Mouse (Mus musculus): Measurements from ENCODE around the gene Cyp1a2. TPM values are rescaled to one million over a fixed set of nuclear protein-coding genes. Genes with fewer than 3 reads are reported as not detected.
A peak's percentile ranks its signal among the peaks of the same experiment; 100 is the strongest.

Cyp1a2 gene
- polyA plus RNA-seq, 1 experiment from 2014 or later: not detected

- peak overlapping the region; percentile 98 for H3K9ac ChIP-seq (replicated peaks)
- peak overlapping the region; percentile 98 for H3K4me2 ChIP-seq (replicated peaks)
- H3K27me3 ChIP-seq: 0 out of 2 replicates have a peak, but pooled peaks cover 6% of the 10 kb centered on the region
- H3K9me3 ChIP-seq: no peaks in the 10 kb centered on the region
- H3K4me1 ChIP-seq (replicated peaks): peaks cover 66% of the 10 kb centered on the region
- no peak overlapping the region for H3K27ac ChIP-seq
- no peak for ATAC-seq
- H3K36me3 ChIP-seq: peaks cover 15% of the 10 kb centered on the region
- 72% methylated on average over 9 of the region's 9 CpGs for WGBS
- peak overlapping the region; percentile 97 for H3K4me3 ChIP-seq (replicated peaks)
Observed at GRCm38 (mm10) chr9:57643169-57643855, 40.2 kb downstream of the Cyp1a2 start.

- 0 out of 2 replicates have a peak, but pooled peaks cover 3% of the 10 kb centered on the region for H3K27me3 ChIP-seq
- peak overlapping the region; percentile 8; the same call in 1 of the 2 replicates for H3K4me2 ChIP-seq (replicated peaks)
- peaks cover 80% of the 10 kb centered on the region for H3K4me1 ChIP-seq (replicated peaks)
- H3K9ac ChIP-seq (replicated peaks): no peak overlapping the region; the same call in 1 of the 2 replicates
- ATAC-seq: no peak
- no peaks in the 10 kb centered on the region for H3K9me3 ChIP-seq
- WGBS: 87% methylated on average over 13 of the region's 13 CpGs
- H3K27ac ChIP-seq: no peak overlapping the region
- peaks cover 15% of the 10 kb centered on the region for H3K36me3 ChIP-seq
- no peak overlapping the region for H3K4me3 ChIP-seq (replicated peaks)
Observed at GRCm38 (mm10) chr9:57641775-57642550, 41.5 kb downstream of the Cyp1a2 start.

GRCm38 (mm10) chr9:57641022-57641421 is 42.5 kb downstream of the Cyp1a2 start:
- Histone ChIP-seq H3K4me3 (replicated peaks) (no peak overlapping the region), H3K9ac (replicated peaks) (peak overlapping the region; percentile 44; the same call in 1 of the 2 replicates), H3K4me1 (replicated peaks) (peaks cover 81% of the 10 kb centered on the region), H3K4me2 (replicated peaks) (peak overlapping the region; percentile 38; the same call in 1 of the 2 replicates), H3K9me3 (no peaks in the 10 kb centered on the region), H3K36me3 (peaks cover 15% of the 10 kb centered on the region), H3K27ac (no peak overlapping the region), H3K27me3 (no peaks in the 10 kb centered on the region)
- no peak for ATAC-seq
- 60% methylated on average over 1 of the region's 1 CpGs for WGBS

GRCm38 (mm10) chr9:57640384-57640783 is 43.1 kb downstream of the Cyp1a2 start:
- H3K9ac ChIP-seq (replicated peaks): peak overlapping the region; percentile 44
- peak overlapping the region; percentile 13; the same call in 1 of the 2 replicates for H3K4me3 ChIP-seq (replicated peaks)
- H3K27me3 ChIP-seq: no peaks in the 10 kb centered on the region
- H3K36me3 ChIP-seq: peaks cover 15% of the 10 kb centered on the region
- ATAC-seq: no peak
- peaks cover 77% of the 10 kb centered on the region for H3K4me1 ChIP-seq (replicated peaks)
- H3K9me3 ChIP-seq: no peaks in the 10 kb centered on the region
- WGBS: 40% methylated on average over 15 of the region's 15 CpGs
- H3K27ac ChIP-seq: peak overlapping the region; percentile 59
- H3K4me2 ChIP-seq (replicated peaks): peak overlapping the region; percentile 38

GRCm38 (mm10) chr9:57639661-57640328 is 43.7 kb downstream of the Cyp1a2 start:
- Histone ChIP-seq H3K9ac (replicated peaks) (peak overlapping the region; percentile 44), H3K4me2 (replicated peaks) (peak overlapping the region; percentile 38), H3K4me3 (replicated peaks) (peak overlapping the region; percentile 13; the same call in 1 of the 2 replicates), H3K9me3 (no peaks in the 10 kb centered on the region), H3K27me3 (no peaks in the 10 kb centered on the region), H3K27ac (peak overlapping the region; percentile 59), H3K4me1 (replicated peaks) (peaks cover 77% of the 10 kb centered on the region), H3K36me3 (peaks cover 15% of the 10 kb centered on the region)
- ATAC-seq: no peak
- 69% methylated on average over 5 of the region's 5 CpGs for WGBS

GRCm38 (mm10) chr9:57638651-57639459 is 44.6 kb downstream of the Cyp1a2 start:
- H3K27me3 ChIP-seq: no peaks in the 10 kb centered on the region
- H3K4me3 ChIP-seq (replicated peaks): no peak overlapping the region
- peaks cover 15% of the 10 kb centered on the region for H3K36me3 ChIP-seq
- peak overlapping the region; percentile 44 for H3K9ac ChIP-seq (replicated peaks)
- peak overlapping the region; percentile 38 for H3K4me2 ChIP-seq (replicated peaks)
- H3K4me1 ChIP-seq (replicated peaks): peaks cover 78% of the 10 kb centered on the region
- H3K9me3 ChIP-seq: no peaks in the 10 kb centered on the region
- H3K27ac ChIP-seq: peak overlapping the region; percentile 58
- ATAC-seq: 0 out of 2 replicates have a peak, but pooled peaks have one; percentile 21
- WGBS: 54% methylated on average over 8 of the region's 8 CpGs

GRCm38 (mm10) chr9:57637741-57638322 is 45.7 kb downstream of the Cyp1a2 start:
- no peaks in the 10 kb centered on the region for H3K27me3 ChIP-seq
- no peak overlapping the region for H3K4me3 ChIP-seq (replicated peaks)
- H3K27ac ChIP-seq: peak overlapping the region; percentile 58; the same call in 1 of the 2 replicates
- peak overlapping the region; percentile 44; the same call in 1 of the 2 replicates for H3K9ac ChIP-seq (replicated peaks)
- 0 out of 2 replicates have a peak, but pooled peaks have one; percentile 15 for ATAC-seq
- peaks cover 74% of the 10 kb centered on the region for H3K4me1 ChIP-seq (replicated peaks)
- H3K36me3 ChIP-seq: peaks cover 18% of the 10 kb centered on the region
- no peaks in the 10 kb centered on the region for H3K9me3 ChIP-seq
- no peak overlapping the region for H3K4me2 ChIP-seq (replicated peaks)
- WGBS: 60% methylated on average over 6 of the region's 6 CpGs

- Histone ChIP-seq H3K9me3 (no peaks in the 10 kb centered on the region), H3K4me3 (replicated peaks) (no peak overlapping the region), H3K36me3 (peaks cover 21% of the 10 kb centered on the region), H3K27me3 (no peaks in the 10 kb centered on the region), H3K9ac (replicated peaks) (no peak overlapping the region), H3K27ac (0 out of 2 replicates have a peak overlapping the region, but pooled peaks have one; percentile 47), H3K4me1 (replicated peaks) (peaks cover 69% of the 10 kb centered on the region), H3K4me2 (replicated peaks) (no peak overlapping the region)
- no peak for ATAC-seq
- WGBS: 82% methylated on average over 3 of the region's 3 CpGs
Observed at GRCm38 (mm10) chr9:57637272-57637671, 46.2 kb downstream of the Cyp1a2 start.

- no peak overlapping the region for H3K9ac ChIP-seq (replicated peaks)
- no peaks in the 10 kb centered on the region for H3K27me3 ChIP-seq
- no peaks in the 10 kb centered on the region for H3K9me3 ChIP-seq
- H3K27ac ChIP-seq: no peak overlapping the region
- H3K36me3 ChIP-seq: peaks cover 42% of the 10 kb centered on the region
- no peak overlapping the region for H3K4me2 ChIP-seq (replicated peaks)
- peaks cover 32% of the 10 kb centered on the region for H3K4me1 ChIP-seq (replicated peaks)
- no peak for ATAC-seq
- WGBS: 40% methylated on average over 4 of the region's 4 CpGs
- H3K4me3 ChIP-seq (replicated peaks): no peak overlapping the region
Observed at GRCm38 (mm10) chr9:57633481-57634024, 50.0 kb downstream of the Cyp1a2 start.

GRCm38 (mm10) chr9:57629118-57629874 is 54.2 kb downstream of the Cyp1a2 start:
- peaks cover 14% of the 10 kb centered on the region for H3K4me1 ChIP-seq (replicated peaks)
- H3K27ac ChIP-seq: peak overlapping the region; percentile 60; the same call in 1 of the 2 replicates
- H3K4me2 ChIP-seq (replicated peaks): no peak overlapping the region
- 73% methylated on average over 14 of the region's 14 CpGs for WGBS
- no peak overlapping the region for H3K9ac ChIP-seq (replicated peaks)
- no peaks in the 10 kb centered on the region for H3K27me3 ChIP-seq
- no peaks in the 10 kb centered on the region for H3K9me3 ChIP-seq
- H3K36me3 ChIP-seq: peaks cover 83% of the 10 kb centered on the region
- peak; percentile 75 for ATAC-seq
- H3K4me3 ChIP-seq (replicated peaks): no peak overlapping the region

Measured in midbrain, embryonic 13.5 days (tissue).